Mouse (Mus musculus) left cerebral cortex, adult 2 months (tissue): ENCODE data around the gene Sdsl. TPM values are rescaled to one million over a fixed set of nuclear protein-coding genes. Genes with fewer than 3 reads are reported as not detected.

Experiments used
- DNase-seq, 2 experiments: peaks; one replicate each; pipeline ENCODE4 v3.0.0; 2021 to 2022; ENCODE audit warnings: low spot score in 2 of 2, mixed read lengths in 1 of 2; ENCODE audit errors: extremely low spot score in 1 of 2
- H3K27ac ChIP-seq: fragments of 200-600 bp; 2 replicates; pipeline ENCODE4 v1.8.1; 2022
- H3K4me3 ChIP-seq: fragments of 200-600 bp; 2 replicates; pipeline ENCODE4 v1.8.1; 2022
- CTCF ChIP-seq: fragments of 200-600 bp; IDR thresholded peaks from 2 replicates; pipeline ENCODE4 v1.8.1; 2022; ENCODE audit warnings: antibody characterized with exemption, mild to moderate bottlenecking, moderate library complexity
- intact Hi-C: fragments of 180-260 bp; cut with DNase I; formaldehyde crosslinking; loops from one replicate; pipeline ENCODE4 v1.15.1; 2025
- total RNA-seq, 2 experiments: library from RNA; stranded (reverse); gene quantifications; 2 replicates each; pipeline ENCODE4 v1.2.3; 2021

Gene Sdsl
- total RNA-seq, 2 experiments from 2014 or later, result 5.3 to 7.4 TPM

GRCm38 (mm10) chr5:120433135-120433760 lies 39.4 kb downstream of the Sdsl start:
- DNase-seq, result no peak
- H3K4me3 ChIP-seq, result no peak overlapping the region
- TF ChIP-seq CTCF, result no peak
- no peak overlapping the region for H3K27ac ChIP-seq
- intact Hi-C loops, result loop anchor here (10.0 kb wide), 2 partner anchors 628 to 1558 kb away; no protein-coding TSS in a partner anchor

DNA sequence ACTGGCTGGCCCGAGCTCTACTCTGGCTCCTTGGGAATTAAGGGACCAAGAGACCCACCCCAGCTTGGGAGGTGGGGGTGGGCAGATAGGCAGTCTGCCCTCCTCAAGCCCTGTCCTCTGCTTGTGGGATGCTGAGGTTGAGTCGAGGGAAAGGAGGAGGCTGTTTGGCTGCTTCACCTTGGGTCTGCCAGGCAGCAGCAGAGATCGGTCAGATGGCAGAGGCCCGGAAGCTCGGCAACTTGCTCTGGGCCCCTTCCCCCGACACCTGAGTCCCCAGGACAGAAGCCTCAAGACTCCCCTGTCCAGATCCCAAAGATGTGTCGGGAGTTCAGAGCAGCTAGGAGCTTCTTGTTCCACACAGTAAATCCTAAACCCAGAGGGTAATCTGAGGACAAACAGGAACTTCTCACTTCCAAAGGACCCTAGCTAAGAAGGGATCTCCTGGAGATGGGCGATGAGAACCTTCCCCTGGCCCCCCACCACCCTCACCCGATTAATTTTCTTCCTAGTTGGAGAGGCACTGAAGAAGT lies 40.1 kb downstream of the Sdsl start:
- Histone ChIP-seq H3K27ac (no peak overlapping the region), H3K4me3 (no peak overlapping the region)
- TF ChIP-seq CTCF, result no peak
- intact Hi-C loops, result loop anchor here (10.0 kb wide), 2 partner anchors 628 to 1558 kb away; no protein-coding TSS in a partner anchor
- no peak for DNase-seq

GRCm38 (mm10) chr5:120431649-120432485 lies 40.7 kb downstream of the Sdsl start, which contains the start of gene Lhx5:
Gene Lhx5, plus strand, starts transcription at chr5:120431699.
- DNase-seq, result no peak
- Histone ChIP-seq H3K27ac (no peak within 1 kb of the TSS), H3K4me3 (peak within 1 kb of the TSS; percentile 4; the same call in 1 of the 2 replicates)
- TF ChIP-seq CTCF, result no peak
- intact Hi-C loops, result loop anchor here (10.0 kb wide), 2 partner anchors 627 to 1557 kb away; no protein-coding TSS in a partner anchor

- no peak overlapping the region for H3K27ac ChIP-seq
- intact Hi-C loops, result loop anchor here (10.0 kb wide), 2 partner anchors 626 to 1556 kb away; no protein-coding TSS in a partner anchor
- TF ChIP-seq CTCF, result no peak
- H3K4me3 ChIP-seq, result peak overlapping the region; percentile 4; the same call in 1 of the 2 replicates
- DNase-seq, result no peak
Measured at GRCm38 (mm10) chr5:120431001-120431583, 41.5 kb downstream of the Sdsl start.

DNA sequence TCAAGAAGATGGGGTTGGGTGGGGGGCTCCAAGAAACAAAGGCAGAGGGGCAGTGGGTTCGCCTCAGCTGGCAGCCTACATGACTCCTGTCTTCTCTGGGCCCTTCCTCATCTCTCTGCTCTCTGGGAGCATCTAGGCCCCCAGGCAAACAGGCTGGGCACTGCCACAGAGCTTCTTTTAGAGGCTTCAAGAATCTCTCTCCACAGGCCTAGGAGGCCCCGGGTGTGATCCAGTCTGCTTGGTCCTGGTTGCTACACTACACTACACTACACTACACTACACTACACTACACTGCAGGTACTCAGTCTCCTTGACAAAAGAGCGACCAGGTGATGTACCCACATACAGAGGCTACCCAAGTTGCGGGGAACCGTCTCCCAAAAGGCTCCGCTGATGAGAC lies 42.9 kb downstream of the Sdsl start:
- intact Hi-C loops, result loop anchor here (10.0 kb wide), 2 partner anchors 625 to 1555 kb away; no protein-coding TSS in a partner anchor
- no peak for TF ChIP-seq CTCF
- Histone ChIP-seq H3K4me3 (no peak overlapping the region), H3K27ac (no peak overlapping the region)
- DNase-seq, result no peak

DNA sequence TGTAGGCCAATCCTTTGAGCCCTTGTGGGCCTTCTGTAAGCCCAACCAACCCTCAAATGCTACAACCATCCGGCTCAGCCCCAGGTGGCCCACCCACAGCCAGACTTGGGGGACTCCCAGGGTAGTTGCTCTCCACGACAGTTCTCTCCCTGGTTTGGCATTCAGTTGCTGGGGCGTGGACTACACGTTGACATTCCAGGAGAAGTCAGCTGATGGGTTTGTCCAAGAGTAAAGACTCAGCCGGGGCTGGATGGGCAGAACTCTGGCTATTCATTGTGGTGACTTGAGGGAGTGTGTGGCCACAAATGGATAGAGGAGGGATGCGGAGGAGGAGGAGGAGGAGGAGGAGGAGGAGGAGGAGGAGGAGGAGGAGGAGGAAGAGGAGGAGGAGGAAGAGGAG lies 43.6 kb downstream of the Sdsl start:
- no peak for TF ChIP-seq CTCF
- DNase-seq, result no peak
- intact Hi-C loops, result no loop called here
- Histone ChIP-seq H3K27ac (no peak overlapping the region), H3K4me3 (no peak overlapping the region)

GRCm38 (mm10) chr5:120428189-120428838 lies 44.3 kb downstream of the Sdsl start:
- no peak for TF ChIP-seq CTCF
- Histone ChIP-seq H3K27ac (no peak overlapping the region), H3K4me3 (no peak overlapping the region)
- intact Hi-C loops, result no loop called here
- DNase-seq, result no peak

GRCm38 (mm10) chr5:120427451-120427938 lies 45.1 kb downstream of the Sdsl start:
- no peak overlapping the region for H3K27ac ChIP-seq
- H3K4me3 ChIP-seq, result no peak overlapping the region
- intact Hi-C loops, result no loop called here
- TF ChIP-seq CTCF, result no peak
- DNase-seq, result no peak

GRCm38 (mm10) chr5:120426572-120426971 lies 46.0 kb downstream of the Sdsl start:
- Histone ChIP-seq H3K27ac (no peak overlapping the region), H3K4me3 (no peak overlapping the region)
- intact Hi-C loops, result no loop called here
- no peak for TF ChIP-seq CTCF
- DNase-seq, result no peak

- DNase-seq, result no peak
- intact Hi-C loops, result no loop called here
- no peak overlapping the region for H3K4me3 ChIP-seq
- TF ChIP-seq CTCF, result no peak
- no peak overlapping the region for H3K27ac ChIP-seq
Measured at GRCm38 (mm10) chr5:120425711-120426110, 46.9 kb downstream of the Sdsl start.

DNA sequence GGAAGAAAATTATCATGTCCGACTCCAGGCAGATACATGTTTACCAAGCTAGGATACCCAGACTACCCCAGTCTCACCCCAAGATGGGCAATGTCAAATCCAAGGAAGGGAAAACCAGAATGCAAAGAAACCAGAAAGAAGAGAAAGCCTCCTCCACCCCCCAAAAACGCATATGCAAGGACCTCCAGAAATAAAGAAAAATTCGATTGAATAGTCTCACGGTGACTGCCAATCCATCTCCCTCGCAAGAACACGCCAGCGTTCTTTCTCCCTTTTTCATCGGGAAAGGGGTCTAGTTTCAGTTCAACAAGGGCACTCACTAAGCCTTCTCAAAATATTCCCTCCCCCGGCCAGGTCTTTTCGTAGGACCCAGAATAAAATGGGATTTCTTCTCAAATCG lies 48.0 kb downstream of the Sdsl start:
- no peak for DNase-seq
- intact Hi-C loops, result loop anchor here (5.0 kb wide), 1 partner anchor 747 kb away; no protein-coding TSS in a partner anchor
- Histone ChIP-seq H3K27ac (no peak overlapping the region), H3K4me3 (no peak overlapping the region)
- TF ChIP-seq CTCF, result no peak
